Mouse (Mus musculus): ENCODE data around the gene Ift27. TPM values are rescaled to one million over a fixed set of nuclear protein-coding genes. Genes with fewer than 3 reads are reported as not detected.

Gene Ift27
- polyA plus RNA-seq, 1 experiment = 35.4 TPM

DNA sequence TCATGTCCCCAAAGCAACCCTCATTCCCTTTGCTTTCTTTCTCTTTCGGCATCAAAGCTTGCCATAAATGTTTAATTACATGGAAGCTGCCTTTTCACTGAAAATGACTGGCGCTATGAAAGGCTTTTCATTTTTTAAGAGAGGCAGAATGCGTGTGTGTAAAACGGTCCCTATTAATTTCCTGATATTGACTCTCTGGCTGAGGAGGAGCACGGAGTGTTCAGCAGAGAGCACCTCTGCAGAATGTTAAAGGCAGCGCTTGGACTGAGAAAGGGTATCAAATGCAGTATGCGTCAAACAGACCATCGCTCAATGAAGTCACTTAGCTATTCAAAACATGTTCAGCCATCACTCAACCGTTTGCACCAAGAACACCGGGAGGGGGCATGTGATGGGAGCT, 57.0 kb downstream of the Ift27 start:
- DNase-seq (ENCODE audit: extremely low spot score in 1 of 2, low spot score in 1 of 2) = no peak

DNA sequence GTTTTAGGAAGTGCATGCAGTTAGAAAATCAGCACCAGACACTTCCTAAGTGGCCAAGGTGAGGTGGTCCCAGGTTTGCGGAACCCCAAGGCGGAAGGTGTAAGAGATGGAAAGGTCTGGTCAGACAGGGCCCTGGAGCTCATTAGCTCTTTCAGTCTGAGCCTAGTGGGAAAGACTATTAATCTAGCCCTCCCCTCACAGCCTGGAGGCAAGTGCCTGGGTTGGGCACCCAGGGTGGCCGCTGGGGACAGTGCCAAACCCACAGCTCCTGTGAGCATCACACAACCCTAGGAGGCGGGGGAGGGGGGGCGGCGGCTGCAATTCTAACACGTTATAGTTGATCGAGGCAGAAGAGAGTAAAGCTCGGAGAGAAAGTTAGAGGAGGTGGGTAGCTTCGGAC, 57.7 kb downstream of the Ift27 start:
- no peak for DNase-seq (ENCODE audit: extremely low spot score in 1 of 2, low spot score in 1 of 2)

Other genes with a start within 250 kb of the Ift27 start
- 198 and 213 TPM in 2 replicates for gene Txn2, start 245.1 kb downstream of the Ift27 start, polyA plus RNA-seq (2012; rRNA removed)
- 15.5 and 17.0 TPM in 2 replicates for gene Foxred2, start 217.4 kb downstream of the Ift27 start, polyA plus RNA-seq (2012; rRNA removed)
- gene Eif3d, start 203.3 kb downstream of the Ift27 start, polyA plus RNA-seq (2012; rRNA removed) = 111 and 113 TPM in 2 replicates
- 20.4 and 23.8 TPM in 2 replicates for gene Cacng2, start 54.1 kb downstream of the Ift27 start, polyA plus RNA-seq (2012; rRNA removed)
- gene Pvalb, start 32.3 kb upstream of the Ift27 start, polyA plus RNA-seq (2012; rRNA removed) = 36.5 and 62.8 TPM in 2 replicates
- gene Ncf4, start 70.7 kb upstream of the Ift27 start, polyA plus RNA-seq (2012; rRNA removed) = 2.2 and 3.1 TPM in 2 replicates
- gene Csf2rb2, start 131.6 kb upstream of the Ift27 start, polyA plus RNA-seq (2012; rRNA removed) = 0.53 and 0.80 TPM in 2 replicates
- 1.2 and 1.7 TPM in 2 replicates for gene Csf2rb, start 151.6 kb upstream of the Ift27 start, polyA plus RNA-seq (2012; rRNA removed)
- gene Tex33, start 221.8 kb upstream of the Ift27 start, polyA plus RNA-seq (2012; rRNA removed) = 0.12 TPM in 1 of 2 replicates, not detected in the other
- 69.7 and 75.1 TPM in 2 replicates for gene Tst, start 231.8 kb upstream of the Ift27 start, polyA plus RNA-seq (2012; rRNA removed)
- gene Mpst, start 232.3 kb upstream of the Ift27 start, polyA plus RNA-seq (2012; rRNA removed) = 58.0 and 66.0 TPM in 2 replicates

Measured in frontal cortex, adult 2 months (tissue).